Mouse (Mus musculus) gastrocnemius, postnatal 36 days (tissue): Measurements from ENCODE around the gene Ppp1r9b. TPM values are rescaled to one million over a fixed set of nuclear protein-coding genes. Genes with fewer than 3 reads are reported as not detected.
"Not testable (repeated sequence)": the region's sequence is repeated elsewhere in the genome, so short reads cannot be mapped to it uniquely, and the experiment has no call there.

Source experiments
- DNase-seq, 2 experiments: peaks; one replicate each; pipeline ENCODE4 v3.0.0; 2022
- intact Hi-C: fragments of 180-260 bp; cut with DNase I; formaldehyde crosslinking; loops from one replicate; pipeline ENCODE4 v1.15.1; 2025
- total RNA-seq, 2 experiments: library from RNA; stranded (reverse); gene quantifications; 2 replicates each; pipeline ENCODE4 v1.2.3; 2021

Gene Ppp1r9b
- total RNA-seq, 2 experiments from 2014 or later: 21.9 to 22.0 TPM

DNA sequence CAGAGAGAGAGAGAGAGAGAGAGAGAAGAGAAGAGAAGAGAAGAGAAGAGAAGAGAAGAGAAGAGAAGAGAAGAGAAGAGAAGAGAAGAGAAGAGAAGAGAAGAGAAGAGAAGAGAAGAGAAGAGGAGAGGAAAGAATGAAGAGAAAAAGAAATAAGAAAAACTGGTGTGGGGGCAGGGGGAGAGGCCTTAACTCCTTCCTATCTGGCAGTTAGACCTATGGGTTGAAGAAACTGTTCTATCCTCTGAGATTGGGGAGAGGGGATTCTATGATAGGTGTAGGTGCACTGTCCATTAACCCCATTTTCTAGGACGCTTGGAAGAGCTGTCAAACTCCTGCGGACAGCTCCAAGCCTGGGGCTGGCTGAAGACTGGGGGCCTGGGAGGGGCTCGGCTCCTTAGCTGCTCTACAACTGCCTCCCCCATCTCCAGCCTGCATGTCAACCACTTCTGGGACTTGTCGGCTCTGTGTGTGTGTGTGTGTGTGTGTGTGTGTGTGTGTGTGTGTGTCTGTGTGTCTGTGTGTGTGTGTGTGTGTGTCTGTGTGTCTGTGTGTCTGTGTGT lies 20.1 kb downstream of the Ppp1r9b start:
- DNase-seq, intact Hi-C loops: not testable (repeated sequence)

GRCm38 (mm10) chr11:95011416-95011815 lies 20.6 kb downstream of the Ppp1r9b start:
- intact Hi-C loops: no loop called here

DNA sequence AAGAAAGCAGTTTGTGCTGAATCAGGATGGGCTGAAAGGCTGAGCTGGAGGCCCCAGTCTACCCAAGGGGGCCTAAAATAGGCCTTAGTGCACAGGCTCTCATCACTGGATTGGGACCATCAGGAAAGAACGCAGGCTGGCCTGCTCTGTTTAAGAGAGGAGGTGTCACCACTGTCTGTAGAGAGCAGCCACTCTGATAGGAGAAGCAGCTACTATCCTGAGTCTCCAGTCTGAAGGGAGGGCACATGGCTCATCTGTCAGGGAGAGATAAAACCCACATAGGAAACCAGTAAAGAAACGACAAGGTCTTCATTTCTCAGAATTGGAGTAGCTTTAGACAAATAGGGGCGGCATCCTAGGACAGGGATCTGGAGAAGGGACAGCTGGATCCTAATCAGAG lies 21.2 kb downstream of the Ppp1r9b start:
- DNase-seq: no peak
- intact Hi-C loops: no loop called here

More at GRCm38 (mm10) chr11:95011416-95011815, 20.6 kb downstream of the Ppp1r9b start:
- DNase-seq: no peak

DNA sequence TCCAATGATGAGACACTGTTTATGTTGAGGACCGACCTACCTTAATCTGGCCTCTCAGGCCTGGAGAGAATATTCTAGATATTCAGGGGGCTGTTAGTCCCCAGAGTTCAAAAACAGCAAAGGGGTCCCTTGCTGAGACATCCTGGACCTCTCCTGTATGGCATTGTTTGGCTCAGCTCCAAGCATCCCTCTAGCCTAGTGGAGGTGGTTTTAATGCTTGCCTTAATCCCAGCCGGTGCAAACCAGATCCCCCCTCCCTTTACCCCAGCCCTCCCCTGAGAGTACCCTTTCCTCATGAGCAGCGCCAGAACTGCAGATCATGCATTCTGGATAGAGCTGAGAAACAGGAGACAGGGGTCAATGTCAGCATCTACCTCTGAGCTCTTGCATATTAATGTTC lies 21.7 kb downstream of the Ppp1r9b start:
- DNase-seq: no peak
- intact Hi-C loops: no loop called here

DNA sequence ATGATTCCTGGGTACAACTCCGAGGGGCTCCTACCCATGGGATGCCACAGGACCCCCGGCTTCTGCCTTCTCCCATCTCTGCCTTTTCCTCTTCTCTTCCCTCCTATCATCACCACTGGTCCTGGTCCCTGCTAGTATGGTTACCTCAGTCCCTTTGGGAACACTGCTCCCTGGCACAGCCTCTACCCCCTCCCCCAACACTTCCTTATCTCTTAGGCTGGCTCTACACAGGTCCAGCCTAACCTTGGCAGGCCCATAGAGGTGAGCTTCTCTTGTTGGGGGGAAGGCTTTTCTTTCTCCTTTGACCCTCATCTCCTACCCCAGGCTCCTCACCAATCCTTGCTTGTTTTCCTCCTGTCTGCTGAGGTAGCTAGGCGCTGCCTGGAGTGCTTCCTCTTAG lies 24.6 kb downstream of the Ppp1r9b start:
- no peak for DNase-seq
- intact Hi-C loops: no loop called here

DNA sequence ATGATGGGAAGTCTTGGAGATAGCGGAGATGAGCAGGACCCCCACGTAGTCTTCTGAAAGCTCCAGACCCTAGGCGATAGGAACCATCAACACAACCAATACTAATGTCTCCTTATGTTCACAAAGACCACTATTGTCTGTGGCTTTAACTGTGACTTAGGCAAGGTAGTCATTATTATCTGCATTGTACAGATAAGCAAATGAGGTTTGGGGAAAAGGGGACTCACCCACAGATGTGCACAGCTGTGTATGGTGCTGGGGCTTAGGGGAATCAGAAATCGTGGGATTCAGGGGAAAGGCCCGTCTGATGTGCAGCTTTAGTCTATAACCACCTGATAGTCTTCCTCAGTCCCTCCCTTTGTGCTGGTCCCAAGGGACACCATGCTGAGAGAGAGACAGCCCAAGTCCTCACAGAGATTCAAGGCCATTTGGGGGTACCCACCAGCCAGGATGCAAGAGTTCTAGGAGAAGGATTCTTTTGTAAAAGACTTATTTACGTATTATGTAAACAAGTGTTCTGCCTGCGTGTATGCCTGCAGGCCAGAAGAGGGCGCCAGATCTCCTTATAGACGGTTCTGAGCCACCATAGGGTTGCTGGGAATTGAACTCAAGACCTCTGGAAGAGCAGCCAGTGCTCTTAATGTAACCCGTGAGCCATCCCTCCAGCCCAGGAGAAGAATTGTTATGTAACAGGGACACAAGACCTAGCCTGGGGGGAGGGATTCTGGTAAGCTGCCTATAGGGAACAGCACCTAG lies 31.6 kb downstream of the Ppp1r9b start:
- no peak for DNase-seq
- intact Hi-C loops: no loop called here

DNA sequence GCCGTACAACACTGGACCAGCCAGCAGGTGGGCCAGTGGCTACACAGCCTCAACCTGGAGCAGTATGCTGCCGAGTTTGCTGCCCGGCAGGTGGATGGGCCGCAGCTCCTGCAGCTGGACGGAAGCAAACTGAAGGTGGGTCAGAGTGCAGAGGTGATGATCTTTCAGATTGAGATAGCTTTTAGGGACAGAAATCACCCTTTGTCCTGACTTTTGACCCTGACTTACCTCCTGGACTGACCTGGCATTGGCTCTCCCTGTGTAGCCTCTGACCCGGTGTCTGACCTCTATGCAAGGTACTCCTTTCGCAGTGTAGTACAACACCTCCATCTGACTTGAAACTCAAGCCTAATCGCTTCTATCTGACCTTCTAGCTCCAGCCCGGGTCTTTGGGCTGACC lies 32.6 kb downstream of the Ppp1r9b start:
- intact Hi-C loops: no loop called here
- DNase-seq: no peak

DNA sequence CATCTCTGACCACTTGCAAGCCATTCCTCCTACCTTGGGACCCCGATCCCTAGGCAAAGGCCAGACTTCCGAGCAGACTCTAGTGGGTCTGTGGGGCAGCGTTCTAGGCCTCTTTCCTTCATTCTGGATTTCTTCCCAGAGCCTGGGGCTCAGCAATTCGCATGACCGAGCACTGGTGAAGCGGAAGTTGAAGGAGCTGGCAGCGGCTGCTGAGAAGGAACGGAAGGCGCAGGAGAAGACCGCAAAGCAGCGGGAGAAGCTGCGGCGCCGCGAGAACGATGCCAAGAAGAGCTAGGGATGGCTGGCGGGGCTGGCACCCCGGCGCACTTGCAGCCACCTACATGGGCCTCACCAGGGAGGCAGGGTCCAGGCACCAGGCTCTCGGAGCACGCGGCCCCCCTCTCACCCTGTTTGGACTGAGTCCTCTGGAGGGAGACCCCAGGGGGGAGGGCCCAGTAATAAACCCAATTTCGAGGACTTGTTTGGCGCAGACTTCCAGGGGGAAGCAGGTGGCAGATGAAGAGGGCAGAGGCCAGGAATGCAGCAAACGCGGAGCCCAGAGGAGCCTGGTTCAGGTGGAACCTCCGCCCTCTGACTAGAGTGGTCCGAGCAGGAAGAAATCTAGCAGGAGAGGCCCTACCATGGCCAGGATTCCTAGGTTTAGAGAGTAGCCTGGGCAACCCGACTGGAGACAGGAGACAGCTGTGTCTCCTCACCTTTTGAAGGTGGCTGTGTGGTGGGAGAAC lies 33.8 kb downstream of the Ppp1r9b start:
- no peak for DNase-seq
- intact Hi-C loops: no loop called here

DNA sequence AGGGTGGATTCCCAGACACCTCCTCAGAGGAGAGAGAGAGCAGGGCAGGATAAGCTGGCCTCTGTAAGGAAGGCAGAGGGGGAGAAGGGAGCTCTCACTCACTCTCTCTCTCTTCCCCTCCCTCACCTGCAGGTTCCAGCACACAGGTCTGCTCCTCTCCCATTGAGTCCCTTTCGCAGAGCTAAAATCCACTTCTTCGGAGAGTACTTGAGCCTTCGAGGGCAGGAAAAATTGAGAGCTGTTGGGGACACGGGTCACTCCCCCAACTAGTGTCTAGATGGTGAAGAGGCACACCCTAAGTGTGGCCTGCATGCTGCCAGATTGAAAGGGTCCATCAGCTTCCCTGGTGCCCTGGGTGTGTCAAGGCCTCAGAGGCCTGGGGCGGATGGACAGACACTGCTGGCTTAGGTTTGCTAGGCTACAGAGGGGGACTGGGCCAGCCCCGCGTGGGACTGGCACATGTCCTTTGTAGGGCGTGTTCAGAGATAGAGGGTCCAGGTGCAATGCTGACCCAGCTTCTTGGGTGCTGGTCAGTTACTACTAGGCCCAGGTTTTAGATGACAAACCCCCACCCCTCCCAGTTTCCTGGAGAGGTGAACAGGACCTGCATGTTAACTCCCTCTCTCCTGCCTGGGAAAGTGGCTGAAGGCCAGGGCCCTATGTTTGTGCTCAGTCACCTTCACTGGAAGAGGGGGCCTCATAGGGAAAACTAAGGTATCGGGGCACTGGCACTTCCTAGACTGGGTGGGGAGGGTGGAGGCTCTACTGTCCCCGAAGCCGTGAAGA lies 34.6 kb downstream of the Ppp1r9b start:
- DNase-seq: no peak
- intact Hi-C loops: no loop called here

- DNase-seq: no peak
- intact Hi-C loops: no loop called here
Measured at GRCm38 (mm10) chr11:95026090-95026542, 35.3 kb downstream of the Ppp1r9b start.

GRCm38 (mm10) chr11:95026849-95027248 lies 36.0 kb downstream of the Ppp1r9b start:
- intact Hi-C loops: no loop called here
- DNase-seq: no peak

- no peak for DNase-seq
- intact Hi-C loops: no loop called here
Measured at GRCm38 (mm10) chr11:95027850-95028470, 37.1 kb downstream of the Ppp1r9b start.

GRCm38 (mm10) chr11:95032945-95033344 lies 42.1 kb downstream of the Ppp1r9b start:
- intact Hi-C loops: no loop called here
- DNase-seq: no peak

DNA sequence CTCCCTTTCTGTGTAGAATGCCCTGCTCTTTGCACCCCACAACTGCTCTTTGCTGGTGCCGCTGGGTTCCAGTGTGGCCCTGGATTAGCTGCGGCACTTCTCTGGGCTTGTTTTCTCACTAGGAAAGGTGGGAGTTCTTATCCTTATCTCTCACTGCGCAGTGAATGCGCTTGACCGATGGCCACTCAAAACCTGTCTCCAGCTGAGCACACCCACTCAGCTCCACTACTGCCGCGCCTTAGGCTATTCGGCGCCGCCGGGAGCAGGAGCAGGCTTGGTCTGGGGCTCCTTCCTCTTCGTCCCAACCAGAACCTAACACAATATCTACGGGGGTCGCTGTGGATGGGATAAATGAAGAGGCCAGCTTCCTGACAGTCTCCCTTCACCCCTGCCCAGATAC lies 42.8 kb downstream of the Ppp1r9b start:
- no peak for DNase-seq
- intact Hi-C loops: no loop called here

- intact Hi-C loops: no loop called here
- DNase-seq: no peak
Measured at GRCm38 (mm10) chr11:95034902-95035301, 44.1 kb downstream of the Ppp1r9b start.

- intact Hi-C loops: no loop called here
- no peak for DNase-seq
Measured at GRCm38 (mm10) chr11:95036521-95036920, 45.7 kb downstream of the Ppp1r9b start.

DNA sequence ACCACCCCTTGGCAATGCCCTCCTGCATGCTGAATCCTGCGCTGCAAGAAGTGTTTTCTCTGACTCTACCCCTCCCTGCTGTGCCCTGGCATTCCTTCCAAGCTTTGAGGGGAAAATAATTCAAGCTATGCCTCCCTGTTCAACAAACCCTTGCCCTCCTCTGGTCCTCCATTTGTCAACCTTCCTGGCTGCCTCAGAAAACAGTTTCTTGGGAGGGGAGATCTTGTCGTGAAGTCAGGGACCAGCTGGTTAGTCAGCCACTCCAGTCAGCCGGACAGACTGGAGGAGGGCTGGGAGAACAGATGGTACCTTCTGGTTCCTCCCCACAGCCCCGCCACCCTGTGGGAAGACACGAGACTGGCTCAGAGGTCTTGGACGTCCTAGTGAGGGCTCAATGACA lies 46.5 kb downstream of the Ppp1r9b start:
- no peak for DNase-seq
- intact Hi-C loops: no loop called here

- DNase-seq: peak in 1 of 2 experiments; percentile 11
Measured at GRCm38 (mm10) chr11:95038156-95038817, 47.5 kb downstream of the Ppp1r9b start.

GRCm38 (mm10) chr11:95038818-95039655 lies 48.2 kb downstream of the Ppp1r9b start:
- DNase-seq: peak in 1 of 2 experiments; percentile 16
- intact Hi-C loops: no loop called here

More at GRCm38 (mm10) chr11:95038156-95038817, 47.5 kb downstream of the Ppp1r9b start:
- intact Hi-C loops: no loop called here
